Mouse (Mus musculus) neutrophil, adult 5-6 weeks (primary cell): Measurements from ENCODE around the gene Pou2f1. TPM values are rescaled to one million over a fixed set of nuclear protein-coding genes. Genes with fewer than 3 reads are reported as not detected.

Source experiments
- ATAC-seq: fragments of 151-379, 151-347 bp; 2 replicates; pipeline ENCODE4 v1.8.0; 2017; ENCODE audit warnings: mild to moderate bottlenecking, moderate TSS enrichment; ENCODE audit not compliant: insufficient number of reproducible peaks, poor library complexity, low FRiP score, severe bottlenecking; ENCODE audit errors: extremely low read depth
- total RNA-seq: library from RNA; stranded (forward); fragments of 200-1000 nt; gene quantifications from 2 replicates; pipeline ENCODE4 v1.2.3, GENCODE M21; 2017

The Pou2f1 gene
- total RNA-seq, 1 experiment from 2014 or later = 50.4 TPM

DNA sequence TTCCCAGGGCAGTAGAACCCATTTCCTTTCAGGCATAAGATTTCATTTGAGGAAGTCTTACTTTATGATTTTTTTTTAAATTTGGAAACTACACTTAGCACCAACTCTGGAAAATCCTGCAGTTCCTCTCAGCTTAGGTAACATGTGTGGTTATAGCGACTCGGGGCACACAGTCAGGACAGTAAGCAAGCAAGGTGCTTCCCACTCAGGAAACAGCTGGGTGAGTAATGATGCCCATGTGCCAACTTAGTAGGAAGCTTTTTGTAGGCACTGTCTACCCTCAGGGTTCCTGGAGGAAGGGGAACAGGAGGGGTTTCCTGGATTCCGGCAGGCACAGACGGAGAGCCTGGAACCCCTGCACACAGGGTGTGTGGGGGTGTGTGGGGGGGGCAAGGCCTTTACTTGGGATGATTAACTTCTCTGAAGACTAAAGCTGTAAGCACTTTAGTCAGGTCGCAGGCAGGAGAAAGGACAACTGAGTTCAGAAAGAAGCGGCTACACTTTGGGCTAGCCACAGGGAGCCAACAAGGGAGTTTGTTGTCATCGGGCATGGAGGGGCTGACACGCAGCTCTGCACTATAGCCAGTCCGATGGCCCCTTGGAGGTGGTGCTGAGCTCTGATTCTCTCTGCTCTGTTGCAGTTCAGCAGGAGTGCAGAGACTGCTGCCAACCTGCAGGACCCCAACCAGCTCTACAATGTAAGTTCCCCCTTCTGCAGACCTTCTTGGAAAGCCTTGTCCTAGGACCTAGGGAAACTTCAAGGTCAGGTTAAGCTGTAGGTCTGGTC is 146.5 kb downstream of the Pou2f1 start:
- no peak for ATAC-seq

DNA sequence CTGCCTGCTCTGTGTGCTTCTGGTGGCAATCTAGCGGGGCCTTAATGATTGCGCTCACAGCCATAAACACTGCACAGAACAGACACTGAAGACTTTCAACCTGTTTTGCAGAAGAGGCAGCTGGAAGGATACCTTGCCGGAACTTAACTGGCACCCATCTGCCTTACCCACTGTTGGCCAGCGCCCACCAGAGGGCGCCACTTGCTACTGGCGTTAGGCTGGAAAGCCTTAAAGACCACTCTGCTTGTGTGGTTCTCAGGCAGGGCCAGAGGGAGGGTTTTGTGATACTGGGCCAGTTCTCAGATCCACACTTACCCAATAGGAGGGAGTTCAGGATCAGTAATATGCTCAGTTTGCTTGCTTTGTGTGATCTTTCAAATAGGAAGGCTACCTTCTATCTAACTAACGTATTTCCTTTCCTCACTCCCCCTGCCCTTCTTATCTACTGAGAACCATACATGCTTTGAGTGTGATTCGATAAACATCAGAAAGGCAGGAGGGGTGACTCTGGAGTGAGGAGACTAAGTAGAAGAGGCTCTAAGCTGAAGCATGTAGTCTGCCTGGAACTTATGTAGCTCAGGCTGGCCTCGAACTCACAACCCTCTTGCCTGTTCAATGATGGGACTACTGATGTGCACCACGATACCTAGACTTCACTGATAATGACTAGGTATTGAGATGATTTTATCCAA is 148.6 kb downstream of the Pou2f1 start:
- peak; percentile 52 for ATAC-seq

DNA sequence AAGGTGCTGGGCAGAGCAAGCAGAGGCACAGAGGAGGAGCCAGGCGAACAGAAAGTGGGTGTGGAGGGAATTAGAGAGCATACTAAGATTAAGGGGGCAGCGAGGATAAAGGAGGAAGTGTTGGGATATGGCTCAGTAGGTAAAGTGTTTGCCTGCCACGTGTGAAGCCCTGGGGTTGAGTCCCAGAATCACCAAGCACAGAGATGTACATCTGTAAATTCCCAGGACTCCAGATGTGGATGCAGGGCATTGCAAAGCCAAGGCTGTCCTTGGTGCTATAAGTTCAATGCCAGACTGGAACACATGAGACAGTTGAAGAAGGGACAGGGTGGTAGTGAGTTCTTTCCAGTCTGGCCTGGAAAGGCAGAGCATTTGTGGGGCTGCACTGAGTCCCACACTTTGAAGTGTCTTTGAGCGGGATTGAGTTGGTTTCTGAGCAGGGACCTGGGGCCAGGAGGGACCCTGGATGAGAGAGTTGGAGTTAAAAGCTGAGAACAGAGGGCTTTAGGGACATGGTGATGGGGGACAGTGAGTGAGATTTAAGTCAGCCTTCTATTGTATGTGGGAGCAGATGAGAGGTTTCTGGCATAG is 149.3 kb downstream of the Pou2f1 start:
- ATAC-seq = no peak

DNA sequence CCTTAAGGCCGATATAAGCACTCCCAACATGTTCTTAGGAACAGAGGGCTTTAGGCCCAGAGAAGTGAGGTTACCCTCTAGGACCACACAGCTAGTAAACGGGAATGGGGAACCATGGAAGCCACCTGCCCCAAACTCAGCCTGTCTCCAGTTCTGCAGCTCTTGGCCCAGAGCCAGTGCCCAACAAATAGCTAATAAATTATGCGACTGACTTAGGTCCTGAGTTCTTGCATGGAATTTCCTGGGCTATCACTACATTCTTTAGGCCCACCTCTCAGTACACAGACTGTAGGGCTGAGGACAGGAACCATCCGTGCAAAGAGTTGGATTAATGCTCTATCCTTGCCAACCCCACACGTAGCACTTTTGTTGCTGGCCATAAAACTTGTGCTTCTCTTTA is 150.3 kb downstream of the Pou2f1 start:
- no peak for ATAC-seq

DNA sequence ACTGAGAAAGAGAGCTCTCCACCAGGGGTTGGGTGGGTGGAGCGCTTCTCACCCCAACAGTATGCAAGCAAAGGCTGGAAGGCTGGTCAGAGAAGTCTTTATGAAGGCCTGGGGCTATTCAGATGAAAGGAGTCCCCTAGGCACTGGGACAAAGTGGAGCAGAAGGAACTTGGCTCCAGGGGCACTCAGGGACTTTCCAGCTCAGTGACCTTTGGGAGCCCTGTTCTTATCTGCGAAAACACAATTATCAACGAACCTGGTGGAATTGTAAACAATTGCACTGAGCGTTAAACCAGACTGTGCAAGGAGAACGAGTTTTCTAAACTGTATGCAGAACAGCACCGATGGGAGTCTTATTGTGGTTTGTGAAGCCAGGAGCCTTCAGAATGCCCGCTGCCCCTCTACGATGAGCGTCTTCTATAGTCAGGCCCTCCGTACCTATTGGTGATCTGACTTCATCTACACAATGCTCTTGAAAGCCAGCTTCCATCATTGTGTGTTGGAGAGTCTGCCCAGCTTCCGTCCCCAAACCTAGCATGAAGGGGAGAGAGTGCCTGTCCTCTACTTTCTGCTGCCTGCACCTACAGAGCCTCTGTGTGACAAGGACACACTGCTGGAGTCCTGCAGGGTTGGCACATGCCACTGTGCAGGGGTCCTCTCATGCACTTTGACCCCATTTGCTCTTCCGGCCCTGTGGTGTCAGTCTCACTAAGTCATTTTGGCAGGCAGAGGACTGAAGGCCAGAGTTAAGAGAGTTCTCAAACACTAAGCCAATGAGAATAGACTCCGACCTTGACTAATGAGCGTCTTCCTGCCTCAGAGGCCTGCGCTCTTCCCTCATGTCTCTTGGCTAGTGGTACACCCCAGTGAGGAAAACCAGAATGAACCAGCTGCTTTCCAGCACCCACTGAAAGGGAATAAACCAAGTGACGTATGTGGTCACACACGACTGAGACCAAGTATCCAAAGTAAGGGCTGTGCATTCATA is 152.7 kb downstream of the Pou2f1 start:
- no peak for ATAC-seq

DNA sequence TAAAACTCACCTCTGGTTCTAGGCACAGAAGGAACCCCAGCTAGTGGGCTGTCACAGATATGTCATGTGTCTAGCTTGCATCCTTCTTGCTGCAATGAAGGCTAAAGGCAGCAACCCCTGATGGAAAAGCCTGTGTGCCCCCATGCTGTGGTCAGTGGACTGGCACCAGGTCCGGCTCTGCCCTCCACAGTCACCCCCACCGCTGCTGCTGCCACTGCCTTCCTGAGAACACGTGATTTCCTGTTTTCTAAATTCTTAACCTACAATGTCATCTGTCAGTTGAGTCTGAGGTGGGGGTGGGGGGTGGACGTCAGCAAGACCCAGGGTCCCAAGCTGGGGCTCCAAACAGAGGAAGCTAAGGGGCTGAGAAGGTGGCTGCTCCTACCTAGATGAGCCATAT is 153.6 kb downstream of the Pou2f1 start:
- peak; percentile 23 for ATAC-seq

DNA sequence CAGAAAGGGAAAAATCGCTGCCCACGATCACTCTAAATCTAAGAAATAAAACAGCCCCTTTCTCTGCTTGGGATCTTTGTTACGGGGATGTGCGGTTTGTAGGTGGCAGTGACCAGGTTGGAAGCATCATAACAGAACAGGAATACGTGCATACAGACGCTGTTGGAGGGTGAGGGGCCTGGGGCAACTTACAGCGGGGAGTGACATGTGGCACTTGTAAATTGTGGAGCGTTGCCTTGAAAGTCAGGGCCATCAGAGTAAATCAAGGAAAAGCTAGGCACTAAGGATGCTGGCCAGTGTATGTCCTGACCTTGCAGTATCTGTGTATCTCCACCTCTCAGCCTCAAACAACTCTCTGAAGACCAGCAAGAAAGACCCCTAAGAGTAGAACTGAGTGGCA is 154.1 kb downstream of the Pou2f1 start:
- no peak for ATAC-seq

DNA sequence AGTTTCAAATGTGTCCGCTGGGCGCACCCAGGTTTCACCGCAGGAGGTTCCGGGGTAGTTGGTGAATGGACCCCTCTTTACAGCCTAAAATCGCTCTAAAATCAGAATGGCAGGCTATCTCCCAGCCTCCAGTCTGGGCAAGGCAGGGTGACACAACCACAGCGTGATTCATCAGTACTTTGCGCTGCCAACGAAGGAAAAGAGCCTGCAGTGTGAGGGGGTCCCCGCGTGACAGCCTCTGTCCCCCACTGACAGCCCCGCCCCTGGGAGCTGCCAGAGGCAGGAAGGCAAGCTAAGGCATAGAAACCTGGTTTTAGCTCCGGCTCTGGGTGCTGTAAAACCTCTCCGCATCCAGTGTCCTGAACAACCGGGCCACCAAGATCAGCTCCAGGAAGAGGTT is 157.1 kb downstream of the Pou2f1 start:
- ATAC-seq = peak; percentile 11; the same call in 1 of the 2 replicates

DNA sequence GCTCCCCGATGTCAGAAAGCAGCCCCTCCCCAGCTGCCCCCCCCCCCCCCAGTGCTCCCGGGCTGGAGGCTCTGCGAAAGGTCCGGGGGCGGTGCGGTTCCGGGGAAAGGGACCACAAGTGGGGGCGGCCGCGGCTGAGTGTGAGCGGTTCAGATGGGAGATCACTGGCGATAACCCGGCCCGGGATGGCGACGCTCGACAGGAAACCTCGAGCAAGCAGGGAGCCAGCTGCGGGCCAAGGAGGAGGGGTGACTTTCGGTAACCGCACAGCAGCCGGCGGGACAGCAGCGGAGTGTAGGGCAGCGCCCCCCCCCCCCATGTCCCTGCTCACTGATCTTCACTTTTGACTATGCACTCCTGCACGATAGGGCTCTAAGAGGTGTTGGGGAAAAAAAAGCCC is 157.5 kb downstream of the Pou2f1 start:
- ATAC-seq = peak; percentile 10; the same call in 1 of the 2 replicates

DNA sequence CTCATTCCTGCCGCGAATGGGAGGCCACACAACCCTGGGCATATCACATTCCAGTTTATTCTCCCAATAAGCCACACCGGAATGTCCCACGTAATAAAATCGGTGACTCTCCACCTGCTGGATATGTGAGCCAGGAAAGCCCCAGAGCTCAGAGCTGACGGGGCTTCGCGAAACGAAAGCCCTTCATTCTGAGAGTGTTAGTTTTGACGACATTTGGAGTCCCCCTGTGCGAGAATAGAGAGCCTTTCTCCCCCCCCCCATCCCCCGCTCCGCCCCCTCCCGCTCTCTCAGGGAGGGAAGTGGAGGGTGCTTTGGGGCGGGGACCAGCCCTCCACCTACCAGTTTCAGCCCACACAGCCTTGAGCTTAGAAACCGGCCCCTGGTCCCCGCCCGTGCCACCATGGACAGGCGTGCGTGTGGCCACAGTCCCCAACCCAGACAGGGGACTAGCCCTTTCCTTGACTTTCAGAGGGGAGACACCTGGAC is 158.0 kb downstream of the Pou2f1 start:
- ATAC-seq = peak; percentile 47; the same call in 1 of the 2 replicates

DNA sequence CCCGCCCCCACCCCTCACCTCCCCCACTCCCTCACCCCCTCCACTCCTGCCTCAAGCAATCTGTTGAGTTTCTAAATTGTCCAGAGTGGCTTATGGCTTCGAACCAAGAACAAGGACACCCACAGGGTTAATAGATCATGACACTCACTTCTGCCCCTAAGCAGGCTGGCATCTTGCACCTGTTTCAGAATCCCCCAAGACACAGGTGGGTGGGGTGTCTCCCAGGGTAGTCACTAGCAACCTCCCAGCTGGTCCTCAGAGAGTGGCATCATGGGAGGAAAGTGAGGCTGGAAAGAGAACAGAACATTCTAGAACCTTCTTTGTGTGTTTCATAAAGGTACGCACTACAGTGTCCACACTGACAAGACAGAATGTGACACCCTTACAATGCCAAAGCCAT is 158.9 kb downstream of the Pou2f1 start:
- no peak for ATAC-seq

DNA sequence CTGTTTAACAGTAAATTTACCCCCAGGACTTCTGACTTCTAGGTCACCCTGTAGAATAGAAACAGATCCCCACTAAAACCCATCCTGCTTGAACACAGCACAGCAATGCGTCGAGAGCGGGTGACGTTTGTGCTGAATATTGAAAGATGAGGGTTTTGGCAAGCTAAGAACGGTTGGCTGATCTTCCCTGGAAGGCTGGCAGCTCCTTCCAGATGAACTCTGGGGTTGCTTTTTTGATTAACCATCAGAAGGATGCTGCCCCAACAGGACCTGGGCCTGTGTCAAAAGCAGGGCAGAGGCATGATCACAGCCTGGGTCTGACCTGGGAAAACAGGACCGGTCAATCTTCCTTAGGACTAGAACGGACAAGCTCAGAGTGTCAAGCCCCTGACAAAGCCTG is 160.3 kb downstream of the Pou2f1 start:
- ATAC-seq = no peak

DNA sequence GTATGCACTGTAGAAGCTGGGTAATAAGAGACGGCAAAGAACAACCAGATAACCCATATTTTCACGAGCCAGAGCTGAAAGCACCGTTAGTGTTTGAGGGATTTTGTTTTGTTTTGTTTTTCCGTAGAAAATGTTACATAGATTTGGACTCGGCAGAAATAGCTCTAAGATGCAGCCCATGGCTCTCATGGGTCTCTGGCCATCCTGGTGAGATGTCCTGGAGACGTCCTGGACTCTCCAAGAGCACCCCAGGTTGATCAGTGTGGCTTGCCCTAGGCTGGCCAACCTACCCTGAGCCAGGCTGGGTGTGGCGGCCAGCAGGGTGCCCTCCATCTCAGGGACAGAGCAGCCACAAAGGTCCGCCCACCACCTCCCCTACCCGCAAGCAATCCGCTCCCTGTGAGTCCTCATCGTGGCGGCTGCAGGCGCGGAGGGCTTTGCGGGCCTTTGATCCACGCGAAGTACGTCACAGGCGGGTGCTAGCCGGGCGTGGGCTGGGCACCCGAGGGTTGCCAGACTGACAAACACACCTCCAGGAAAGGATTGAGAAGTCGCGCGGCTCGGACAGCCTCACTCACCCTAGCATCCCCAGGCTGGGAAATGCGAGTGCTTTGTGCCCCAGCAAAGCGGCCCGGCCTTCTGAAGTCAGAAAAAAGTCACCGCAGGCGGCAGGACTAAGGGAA is 161.8 kb downstream of the Pou2f1 start:
- no peak for ATAC-seq

DNA sequence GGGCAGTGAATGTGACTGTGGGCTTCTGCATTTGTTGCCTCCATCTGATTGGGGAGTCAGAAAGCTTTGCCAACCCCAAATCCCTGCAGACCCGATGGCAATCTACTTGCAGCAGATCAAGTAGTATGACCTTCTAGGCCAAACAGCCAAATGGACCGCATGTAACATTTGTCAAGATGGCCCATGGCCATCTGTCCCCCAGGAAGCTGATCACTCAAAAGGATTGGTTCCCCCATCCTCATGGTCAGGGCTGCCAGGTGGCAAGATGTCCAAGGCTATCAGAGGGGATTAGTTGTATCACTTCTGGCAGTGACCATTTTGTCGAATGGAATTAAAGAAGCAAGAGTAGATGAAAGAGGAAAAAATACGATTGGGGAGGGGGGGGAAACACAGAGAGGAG is 163.3 kb downstream of the Pou2f1 start:
- ATAC-seq = no peak

DNA sequence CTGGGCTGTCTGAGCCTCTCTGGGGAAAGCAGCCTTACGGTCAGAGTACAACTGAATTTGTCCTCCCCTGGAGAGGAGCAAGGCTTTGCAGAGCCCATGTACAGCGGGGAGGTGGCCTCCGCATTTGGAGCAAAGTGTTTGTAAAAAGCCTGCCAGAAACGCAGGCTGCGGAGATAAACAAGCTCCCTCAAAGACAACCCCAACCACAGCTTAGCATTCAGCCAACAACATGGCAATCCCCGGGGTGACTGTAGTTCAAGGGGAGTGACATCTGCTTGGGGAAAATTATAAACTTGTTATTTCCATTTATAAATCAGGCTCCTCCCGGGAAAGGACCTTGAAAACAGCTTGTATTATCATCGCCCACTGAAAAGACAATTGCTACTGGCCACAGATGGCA is 164.9 kb downstream of the Pou2f1 start:
- ATAC-seq = no peak

DNA sequence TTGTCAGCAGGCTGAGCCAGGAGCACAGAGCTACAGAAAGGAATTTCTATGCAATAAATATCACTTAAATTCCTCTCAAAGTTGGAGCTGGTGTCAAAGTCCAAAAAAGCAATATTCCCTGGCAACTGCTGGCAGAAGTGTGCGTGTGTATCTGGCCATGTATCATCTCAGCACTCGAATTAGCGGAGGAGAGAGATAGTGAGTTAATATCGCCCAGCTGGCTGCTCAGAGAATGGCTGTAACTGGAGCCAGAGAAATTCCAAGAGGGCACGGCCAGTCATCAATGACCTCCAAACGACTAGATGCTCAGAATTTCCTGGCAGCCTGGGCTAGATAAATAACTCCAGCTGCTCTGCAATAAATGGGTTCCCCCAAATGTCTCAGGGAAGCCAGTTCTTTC is 166.0 kb downstream of the Pou2f1 start:
- ATAC-seq = no peak

DNA sequence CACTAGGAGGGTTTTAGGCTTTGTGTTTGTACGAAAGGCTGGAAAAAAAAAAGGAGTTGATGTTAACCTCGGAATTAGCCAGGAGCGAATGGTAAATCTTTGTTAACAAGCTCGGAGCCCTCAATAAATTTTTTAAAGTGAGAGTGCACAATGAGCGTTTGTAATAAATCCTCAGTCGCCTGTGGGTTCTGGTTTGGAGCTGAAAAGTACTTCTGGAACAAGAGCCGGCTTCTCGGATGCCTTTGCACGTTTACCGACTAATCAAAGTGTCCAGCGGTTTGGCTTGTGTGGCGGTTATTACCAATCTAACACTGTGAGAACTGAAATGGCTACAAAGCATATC is 167.9 kb downstream of the Pou2f1 start:
- ATAC-seq = no peak

DNA sequence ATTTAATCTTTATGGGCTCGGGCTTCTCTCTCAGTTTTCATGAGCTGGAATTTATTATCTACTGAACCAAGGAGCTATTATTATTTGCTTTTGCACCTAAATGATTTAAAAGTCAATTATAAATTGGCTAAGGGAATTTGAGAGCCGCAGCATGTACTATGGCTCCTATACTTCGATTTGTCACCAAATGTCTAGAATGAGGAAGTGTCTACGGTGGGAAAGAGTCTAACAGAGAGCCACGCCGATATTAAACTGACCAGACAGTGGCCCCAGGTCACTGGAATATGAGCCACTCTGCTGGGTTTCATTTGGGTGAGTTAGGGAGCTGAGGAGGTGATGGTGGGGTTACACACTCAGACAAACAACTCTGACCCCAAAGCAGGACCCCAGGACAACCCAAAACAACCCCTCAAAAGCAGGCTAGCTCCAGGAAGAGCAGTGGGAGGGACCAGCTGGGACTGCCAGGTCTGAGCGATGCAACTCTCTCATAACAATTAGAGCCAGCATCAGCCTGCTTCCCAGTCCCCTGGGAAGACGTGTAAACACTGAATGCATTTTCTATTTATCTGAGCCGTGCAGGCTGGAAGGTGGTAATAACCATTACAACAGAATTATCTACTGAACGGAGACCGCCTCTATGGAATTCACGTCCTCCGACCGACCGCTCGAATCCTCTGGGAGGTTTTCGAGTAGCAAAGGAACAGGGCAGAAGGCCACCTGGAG is 168.4 kb downstream of the Pou2f1 start:
- no peak for ATAC-seq
